Mouse (Mus musculus) limb, embryonic 14.5 days (tissue): ENCODE data around the gene Dnmt1. TPM values are rescaled to one million over a fixed set of nuclear protein-coding genes. Genes with fewer than 3 reads are reported as not detected.
"Not testable (repeated sequence)": the region's sequence is repeated elsewhere in the genome, so short reads cannot be mapped to it uniquely, and the experiment has no call there.

Source experiments
- ATAC-seq: fragments of 200-750 bp; cut with Nextera tagmentation; 2 replicates; pipeline ENCODE4 v1.8.0; 2017; ENCODE audit warnings: low read depth, moderate number of reproducible peaks, moderate TSS enrichment; ENCODE audit not compliant: low FRiP score
- DNase-seq: peaks from one replicate; pipeline ENCODE4 v3.0.0-alpha.2; 2015; ENCODE audit warnings: low spot score
- H3K27ac ChIP-seq: fragments of 300-500 bp; sonication (generic); replicated peaks from 2 replicates; pipeline ENCODE4 v1.5.1; 2014; ENCODE audit warnings: low read depth, mild to moderate bottlenecking, low read length, moderate library complexity, mixed read lengths
- H3K27me3 ChIP-seq: fragments of 300-500 bp; sonication (generic); 2 replicates; pipeline ENCODE4 v1.6.1; 2014; ENCODE audit warnings: low read length, mixed read lengths; ENCODE audit not compliant: control insufficient read depth, insufficient read depth
- H3K36me3 ChIP-seq: fragments of 300-500 bp; sonication (generic); 2 replicates; pipeline ENCODE4 v1.6.1; 2014; ENCODE audit warnings: mild to moderate bottlenecking, low read length, moderate library complexity, mixed read lengths; ENCODE audit not compliant: control insufficient read depth, insufficient read depth
- H3K4me1 ChIP-seq: fragments of 300-500 bp; sonication (generic); 2 replicates; pipeline ENCODE4 v1.6.1; 2014; ENCODE audit warnings: antibody characterized with exemption, low read length, mixed read lengths; ENCODE audit not compliant: control insufficient read depth, insufficient read depth
- H3K4me2 ChIP-seq: fragments of 300-500 bp; sonication (generic); replicated peaks from 2 replicates; pipeline ENCODE4 v1.6.1; 2014; ENCODE audit warnings: low read depth, mild to moderate bottlenecking, low read length, moderate library complexity; ENCODE audit not compliant: severe bottlenecking
- H3K4me3 ChIP-seq: fragments of 300-500 bp; sonication (generic); replicated peaks from 2 replicates; pipeline ENCODE4 v1.5.1; 2014; ENCODE audit warnings: low read length
- H3K9ac ChIP-seq: fragments of 300-500 bp; sonication (generic); 2 replicates; pipeline ENCODE4 v1.6.1; 2014; ENCODE audit warnings: mild to moderate bottlenecking, low read depth, low read length, moderate library complexity; ENCODE audit not compliant: severe bottlenecking
- H3K9me3 ChIP-seq: fragments of 300-500 bp; sonication (generic); 2 replicates; pipeline ENCODE4 v1.6.1; 2016; ENCODE audit warnings: low read length; ENCODE audit not compliant: control insufficient read depth
- POLR2A ChIP-seq: fragments of 200-500 bp; IDR thresholded peaks from 2 replicates; pipeline ENCODE4 v1.8.0; 2012; ENCODE audit warnings: inconsistent platforms, mild to moderate bottlenecking, moderate library complexity, borderline replicate concordance; ENCODE audit not compliant: insufficient read depth, insufficient read length; ENCODE audit errors: extremely low read depth
- WGBS: fragments of 180-500 bp; shearing (Covaris S2); extraction: QIAGEN DNeasy Blood & Tissue Kit; methylation state at CpG from one replicate; pipeline ENCODE4 v1.1.7; 2014; 5-methylcytosine and 5-hydroxymethylcytosine counted together
- polyA plus RNA-seq, 2 experiments: library from polyadenylated mRNA; depleted of rRNA in 1 of 2; stranded (reverse) in 1 of 2; unstranded in 1 of 2; fragments of >200 nt; fragmentation: Nextera tagmentation in 1 of 2; extraction: Ambion mirVana in 1 of 2; gene quantifications; 2 replicates each; pipeline versions ENCODE4 v1.2.1 to v1.2.3; 2012 to 2014

Gene Dnmt1
- polyA plus RNA-seq, 2 experiments, result 62.0 to 115 TPM

GRCm38 (mm10) chr9:21001651-21002200 lies 42.0 kb upstream of the Dnmt1 start:
- ATAC-seq, result no peak
- 0 out of 2 replicates have a peak, but pooled peaks cover 2% of the 10 kb centered on the region for H3K4me1 ChIP-seq
- H3K4me2 ChIP-seq, result no peak overlapping the region
- no peak for TF ChIP-seq POLR2A
- no peaks in the 10 kb centered on the region for H3K9me3 ChIP-seq
- WGBS, result 74% methylated on average over 6 of the region's 6 CpGs
- no peak for DNase-seq
- H3K9ac ChIP-seq, result no peak overlapping the region
- H3K4me3 ChIP-seq, result no peak overlapping the region
- H3K27me3 ChIP-seq, result no peaks in the 10 kb centered on the region
- peaks cover 13% of the 10 kb centered on the region for H3K36me3 ChIP-seq
- H3K27ac ChIP-seq, result no peak overlapping the region

- no peak overlapping the region for H3K9ac ChIP-seq
- no peak overlapping the region for H3K4me3 ChIP-seq
- H3K36me3 ChIP-seq, result peaks cover 7% of the 10 kb centered on the region
- 0 out of 2 replicates have a peak, but pooled peaks cover 2% of the 10 kb centered on the region for H3K4me1 ChIP-seq
- H3K9me3 ChIP-seq, result no peaks in the 10 kb centered on the region
- ATAC-seq (no peak), DNase-seq (no peak)
- H3K27me3 ChIP-seq, result no peaks in the 10 kb centered on the region
- no peak for TF ChIP-seq POLR2A
- H3K27ac ChIP-seq, result no peak overlapping the region
- H3K4me2 ChIP-seq, result no peak overlapping the region
These were observed 41.1 kb upstream of the Dnmt1 start for GRCm38 (mm10) chr9:21000811-21001210.

- DNase-seq, result not testable (repeated sequence)
- 74% methylated on average over 1 of the region's 1 CpGs for WGBS
These were observed 38.6 kb upstream of the Dnmt1 start for GRCm38 (mm10) chr9:20998337-20998736.

GRCm38 (mm10) chr9:20997065-20997464 lies 37.4 kb upstream of the Dnmt1 start:
- no peaks in the 10 kb centered on the region for H3K27me3 ChIP-seq
- no peak for TF ChIP-seq POLR2A

More at GRCm38 (mm10) chr9:20998337-20998736, 38.6 kb upstream of the Dnmt1 start:
- ATAC-seq, H3K36me3 ChIP-seq, H3K9me3 ChIP-seq, H3K9ac ChIP-seq, H3K27me3 ChIP-seq, H3K4me3 ChIP-seq, H3K4me2 ChIP-seq, H3K4me1 ChIP-seq, H3K27ac ChIP-seq: not testable (repeated sequence)

GRCm38 (mm10) chr9:20995069-20995468 lies 35.4 kb upstream of the Dnmt1 start:
- Histone ChIP-seq H3K4me3 (no peak overlapping the region), H3K27ac (no peak overlapping the region), H3K4me1 (peaks cover 12% of the 10 kb centered on the region), H3K36me3 (no peaks in the 10 kb centered on the region), H3K4me2 (no peak overlapping the region), H3K27me3 (no peaks in the 10 kb centered on the region), H3K9ac (no peak overlapping the region), H3K9me3 (no peaks in the 10 kb centered on the region)
- 77% methylated on average over 3 of the region's 3 CpGs for WGBS
- no peak for TF ChIP-seq POLR2A
- DNase-seq, result no peak
- ATAC-seq, result no peak

More at GRCm38 (mm10) chr9:20997065-20997464, 37.4 kb upstream of the Dnmt1 start:
- H3K4me2 ChIP-seq, result no peak overlapping the region
- ATAC-seq (no peak), DNase-seq (no peak)
- H3K27ac ChIP-seq, result no peak overlapping the region
- no peak overlapping the region for H3K4me3 ChIP-seq
- no peak overlapping the region for H3K9ac ChIP-seq
- WGBS, result 87% methylated on average over 8 of the region's 8 CpGs
- H3K36me3 ChIP-seq, result no peaks in the 10 kb centered on the region
- peaks cover 4% of the 10 kb centered on the region; the same call in 1 of the 2 replicates for H3K4me1 ChIP-seq
- no peaks in the 10 kb centered on the region for H3K9me3 ChIP-seq
